Mouse (Mus musculus): ENCODE data around the gene Dnajc27.

- no peak for TF ChIP-seq CTCF (IDR thresholded peaks at IDR 0.05; ENCODE audit: control insufficient read depth, insufficient read depth, insufficient read length)
- no peak for TF ChIP-seq USF1 (IDR thresholded peaks at IDR 0.05; ENCODE audit: low read depth)
- no peak for TF ChIP-seq MYOD1 (IDR thresholded peaks at IDR 0.05; ENCODE audit: control insufficient read depth, insufficient read length, low read depth)
Measured at GRCm38 (mm10) chr12:4048031-4048430, 34.4 kb upstream of the Dnajc27 start.
